Mouse (Mus musculus) liver, embryonic 11.5 days (tissue): Measurements from ENCODE around the gene Zmynd10. TPM values are rescaled to one million over a fixed set of nuclear protein-coding genes. Genes with fewer than 3 reads are reported as not detected.

Source experiments
- ATAC-seq: fragments of 200-750 bp; cut with Nextera tagmentation; replicated peaks from 2 replicates; pipeline ENCODE4 v1.8.0; 2017; ENCODE audit warnings: moderate number of reproducible peaks, mild to moderate bottlenecking, moderate TSS enrichment, moderate library complexity; ENCODE audit not compliant: low FRiP score
- DNase-seq: peaks from one replicate; pipeline ENCODE4 v3.0.0-alpha.2; 2017; ENCODE audit warnings: low spot score
- H3K27ac ChIP-seq: fragments of 300-500 bp; sonication (generic); 2 replicates; pipeline ENCODE4 v1.5.1; 2014; ENCODE audit warnings: mild to moderate bottlenecking, low read depth, low read length, control low read depth
- H3K27me3 ChIP-seq: fragments of 300-500 bp; sonication (generic); replicated peaks from 2 replicates; pipeline ENCODE4 v1.6.1; 2014; ENCODE audit warnings: low read length, mixed read lengths; ENCODE audit not compliant: control insufficient read depth, insufficient read depth
- H3K36me3 ChIP-seq: fragments of 300-500 bp; sonication (generic); 2 replicates; pipeline ENCODE4 v1.6.1; 2014; ENCODE audit warnings: mild to moderate bottlenecking, low read length, moderate library complexity, mixed read lengths; ENCODE audit not compliant: control insufficient read depth, insufficient read depth
- H3K4me1 ChIP-seq: fragments of 300-500 bp; sonication (generic); replicated peaks from 2 replicates; pipeline ENCODE4 v1.6.1; 2014; ENCODE audit warnings: low read length, mixed read lengths; ENCODE audit not compliant: control insufficient read depth, insufficient read depth
- H3K4me2 ChIP-seq: fragments of 300-500 bp; sonication (generic); 2 replicates; pipeline ENCODE4 v1.6.1; 2014; ENCODE audit warnings: mild to moderate bottlenecking, control low read depth, moderate library complexity
- H3K4me3 ChIP-seq: fragments of 300-500 bp; sonication (generic); 2 replicates; pipeline ENCODE4 v1.5.1; 2014; ENCODE audit warnings: low read depth, low read length, control low read depth
- H3K9ac ChIP-seq: fragments of 300-500 bp; sonication (generic); 2 replicates; pipeline ENCODE4 v1.6.1; 2014; ENCODE audit warnings: low read depth, low read length, control low read depth
- H3K9me3 ChIP-seq: fragments of 300-500 bp; sonication (generic); 2 replicates; pipeline ENCODE4 v1.6.1; 2016; ENCODE audit warnings: low read length, inconsistent platforms, mixed read lengths; ENCODE audit not compliant: control insufficient read depth
- WGBS: fragments of 180-500 bp; shearing (Covaris S2); extraction: QIAGEN DNeasy Blood & Tissue Kit; methylation state at CpG from one replicate; pipeline ENCODE4 v1.1.7; 2014; 5-methylcytosine and 5-hydroxymethylcytosine counted together
- polyA plus RNA-seq: library from polyadenylated mRNA; unstranded; fragments of >200 nt; fragmentation: Nextera tagmentation; extraction: Ambion mirVana; gene quantifications from 2 replicates; pipeline ENCODE4 v1.2.1, GENCODE M21; 2014

The Zmynd10 gene
- polyA plus RNA-seq, 1 experiment from 2014 or later: 0.10 TPM

DNA sequence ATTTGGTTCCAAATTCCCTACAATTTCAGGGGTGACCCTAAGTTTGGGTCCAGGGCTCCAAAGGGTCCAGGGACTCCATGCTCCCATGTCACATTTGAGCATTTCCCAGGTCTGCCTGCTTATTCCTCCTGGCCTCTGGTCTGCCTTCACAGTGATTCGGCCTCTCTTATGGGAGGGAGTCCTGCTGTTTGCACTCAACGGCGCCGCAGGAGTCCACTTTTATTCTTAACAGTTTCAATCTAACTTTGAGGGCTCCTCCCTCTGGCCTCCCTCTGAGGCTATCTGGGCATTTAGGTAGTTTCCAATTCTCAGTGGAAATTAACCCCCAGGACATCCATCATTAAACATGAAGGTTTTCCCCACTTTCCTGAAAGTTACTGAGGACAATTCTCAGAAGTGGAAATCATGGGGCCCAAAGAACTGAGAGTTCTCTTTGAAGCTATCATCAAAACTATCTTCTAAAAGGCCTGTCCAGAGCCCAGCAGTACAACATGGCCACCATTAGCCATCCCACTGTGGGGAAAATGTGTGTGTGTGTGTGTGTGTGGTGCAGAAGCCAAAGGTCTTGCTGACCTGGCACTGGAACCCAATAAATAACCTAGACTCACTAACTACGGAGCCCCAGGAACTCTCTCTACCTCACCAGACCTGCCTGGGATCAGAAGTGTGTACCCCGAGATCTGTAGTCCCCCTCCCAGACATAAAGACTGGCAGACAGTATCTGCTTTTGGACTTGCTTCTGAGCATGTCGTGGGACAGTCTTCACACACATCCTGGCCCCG, 47.4 kb downstream of the Zmynd10 start:
- H3K36me3 ChIP-seq: peaks cover 52% of the 10 kb centered on the region
- no peak overlapping the region for H3K27ac ChIP-seq
- H3K4me3 ChIP-seq: no peak overlapping the region
- H3K27me3 ChIP-seq: peaks cover 12% of the 10 kb centered on the region
- WGBS: 81% methylated on average over 8 of the region's 8 CpGs
- H3K4me2 ChIP-seq: no peak overlapping the region
- no peak overlapping the region for H3K9ac ChIP-seq
- ATAC-seq (no peak), DNase-seq (no peak)
- H3K9me3 ChIP-seq: no peaks in the 10 kb centered on the region
- H3K4me1 ChIP-seq: peaks cover 13% of the 10 kb centered on the region

- H3K9ac ChIP-seq: no peak overlapping the region
- 81% methylated on average over 11 of the region's 11 CpGs for WGBS
- DNase-seq (no peak), ATAC-seq (no peak)
- H3K27ac ChIP-seq: no peak overlapping the region
- H3K27me3 ChIP-seq: peaks cover 24% of the 10 kb centered on the region
- H3K4me2 ChIP-seq: no peak overlapping the region
- no peak overlapping the region for H3K4me3 ChIP-seq
- peaks cover 29% of the 10 kb centered on the region for H3K36me3 ChIP-seq
- no peaks in the 10 kb centered on the region; the same call in 1 of the 2 replicates for H3K4me1 ChIP-seq
- no peaks in the 10 kb centered on the region for H3K9me3 ChIP-seq
Observed at GRCm38 (mm10) chr9:107596619-107597569, 49.8 kb downstream of the Zmynd10 start.

GRCm38 (mm10) chr9:107598385-107598784, 51.3 kb downstream of the Zmynd10 start:
- no peak overlapping the region for H3K4me3 ChIP-seq
- H3K9ac ChIP-seq: no peak overlapping the region
- H3K9me3 ChIP-seq: no peaks in the 10 kb centered on the region
- H3K36me3 ChIP-seq: peaks cover 16% of the 10 kb centered on the region
- DNase-seq (no peak), ATAC-seq (no peak)
- H3K4me2 ChIP-seq: no peak overlapping the region
- WGBS: 66% methylated on average over 5 of the region's 5 CpGs
- no peak overlapping the region for H3K27ac ChIP-seq
- H3K4me1 ChIP-seq: peaks cover 4% of the 10 kb centered on the region; the same call in 1 of the 2 replicates
- H3K27me3 ChIP-seq: peaks cover 24% of the 10 kb centered on the region

- Histone ChIP-seq H3K9ac (no peak overlapping the region), H3K27me3 (peaks cover 24% of the 10 kb centered on the region), H3K4me3 (no peak overlapping the region), H3K4me1 (peaks cover 4% of the 10 kb centered on the region; the same call in 1 of the 2 replicates), H3K27ac (no peak overlapping the region), H3K4me2 (no peak overlapping the region), H3K36me3 (peaks cover 7% of the 10 kb centered on the region; the same call in 1 of the 2 replicates), H3K9me3 (no peaks in the 10 kb centered on the region)
- 81% methylated on average over 9 of the region's 9 CpGs for WGBS
- DNase-seq (no peak), ATAC-seq (no peak)
Observed at GRCm38 (mm10) chr9:107599433-107599832, 52.3 kb downstream of the Zmynd10 start.

- Histone ChIP-seq H3K27ac (no peak overlapping the region), H3K36me3 (peaks cover 3% of the 10 kb centered on the region; the same call in 1 of the 2 replicates), H3K9me3 (no peaks in the 10 kb centered on the region), H3K4me1 (peaks cover 4% of the 10 kb centered on the region), H3K4me2 (no peak overlapping the region), H3K4me3 (no peak overlapping the region), H3K9ac (no peak overlapping the region), H3K27me3 (peaks cover 24% of the 10 kb centered on the region)
- no peak for ATAC-seq
- WGBS: 64% methylated on average over 14 of the region's 14 CpGs
- no peak for DNase-seq
Observed at GRCm38 (mm10) chr9:107599842-107600241, 52.7 kb downstream of the Zmynd10 start.

DNA sequence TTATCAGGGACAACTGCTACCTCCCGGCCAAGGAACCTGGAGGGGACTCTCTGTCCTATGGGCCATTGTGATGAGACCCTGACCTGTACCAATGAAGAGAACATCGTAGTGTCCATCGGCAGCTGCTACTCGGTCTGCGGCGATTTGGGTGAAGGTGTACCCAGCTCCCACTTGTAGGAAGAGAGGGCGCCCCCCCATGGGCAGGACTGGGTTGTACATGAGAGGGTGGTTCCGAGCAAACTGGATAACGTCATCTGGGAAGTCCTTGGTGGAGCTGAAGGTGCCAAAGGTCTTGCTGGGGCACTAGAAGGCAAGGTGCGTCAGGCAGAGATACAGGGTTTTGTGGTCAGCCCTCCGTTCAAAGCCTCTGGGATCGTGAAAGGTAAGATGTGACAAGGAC, 53.6 kb downstream of the Zmynd10 start:
- no peak overlapping the region for H3K4me2 ChIP-seq
- no peak overlapping the region for H3K9ac ChIP-seq
- no peaks in the 10 kb centered on the region for H3K9me3 ChIP-seq
- H3K27me3 ChIP-seq: peaks cover 24% of the 10 kb centered on the region
- WGBS: 70% methylated on average over 12 of the region's 12 CpGs
- peaks cover 2% of the 10 kb centered on the region; the same call in 1 of the 2 replicates for H3K36me3 ChIP-seq
- no peak overlapping the region for H3K4me3 ChIP-seq
- H3K27ac ChIP-seq: no peak overlapping the region
- ATAC-seq (no peak), DNase-seq (no peak)
- H3K4me1 ChIP-seq: peaks cover 8% of the 10 kb centered on the region

Other genes with a start within 250 kb of the Zmynd10 start
- gene Hemk1, start 208.9 kb upstream of the Zmynd10 start, polyA plus RNA-seq: 8.2 and 8.7 TPM in 2 replicates
- gene 6430571L13Rik, start 206.7 kb upstream of the Zmynd10 start, polyA plus RNA-seq: 0.05 and 0.10 TPM in 2 replicates
- gene Cacna2d2, start 147.7 kb upstream of the Zmynd10 start, polyA plus RNA-seq: 0.13 and 0.18 TPM in 2 replicates
- gene Tmem115, start 13.4 kb upstream of the Zmynd10 start, polyA plus RNA-seq: 35.4 and 35.9 TPM in 2 replicates
- gene Cyb561d2, start 5.1 kb upstream of the Zmynd10 start, polyA plus RNA-seq: 28.9 and 31.0 TPM in 2 replicates
- gene Nprl2, start 5.1 kb upstream of the Zmynd10 start, polyA plus RNA-seq: 26.5 and 31.3 TPM in 2 replicates
- 31.2 and 37.0 TPM in 2 replicates for gene Rassf1, start 4.3 kb downstream of the Zmynd10 start, polyA plus RNA-seq
- 60.6 and 62.7 TPM in 2 replicates for gene Tusc2, start 16.0 kb downstream of the Zmynd10 start, polyA plus RNA-seq
- 89.7 and 92.5 TPM in 2 replicates for gene Hyal2, start 20.6 kb downstream of the Zmynd10 start, polyA plus RNA-seq
- 4.2 and 4.6 TPM in 2 replicates for gene Hyal1, start 29.6 kb downstream of the Zmynd10 start, polyA plus RNA-seq
- gene Naa80, start 31.6 kb downstream of the Zmynd10 start, polyA plus RNA-seq: 20.5 and 20.7 TPM in 2 replicates
- gene Hyal3, start 33.5 kb downstream of the Zmynd10 start, polyA plus RNA-seq: 1.0 and 1.5 TPM in 2 replicates
- 219 and 230 TPM in 2 replicates for gene Ifrd2, start 40.3 kb downstream of the Zmynd10 start, polyA plus RNA-seq
- 0.63 and 0.79 TPM in 2 replicates for gene Sema3b, start 61.9 kb downstream of the Zmynd10 start, polyA plus RNA-seq
- 217 and 233 TPM in 2 replicates for gene Gnai2, start 88.1 kb downstream of the Zmynd10 start, polyA plus RNA-seq
- 3.9 and 4.0 TPM in 2 replicates for gene Slc38a3, start 122.2 kb downstream of the Zmynd10 start, polyA plus RNA-seq
- gene Gnat1, start 132.4 kb downstream of the Zmynd10 start, polyA plus RNA-seq: 4.7 and 5.0 TPM in 2 replicates
- 5.9 and 6.2 TPM in 2 replicates for gene Sema3f, start 163.2 kb downstream of the Zmynd10 start, polyA plus RNA-seq
- 115 and 123 TPM in 2 replicates for gene Rbm5, start 223.7 kb downstream of the Zmynd10 start, polyA plus RNA-seq